Mouse (Mus musculus): ENCODE results near the gene Nipsnap3a. TPM values are rescaled to one million over a fixed set of nuclear protein-coding genes. Genes with fewer than 3 reads are reported as not detected.

The Nipsnap3a gene
- total RNA-seq (2014; rRNA removed) (not detected in 2 replicates), polyA plus RNA-seq (2012; rRNA removed) (not detected in 2 replicates)

DNA sequence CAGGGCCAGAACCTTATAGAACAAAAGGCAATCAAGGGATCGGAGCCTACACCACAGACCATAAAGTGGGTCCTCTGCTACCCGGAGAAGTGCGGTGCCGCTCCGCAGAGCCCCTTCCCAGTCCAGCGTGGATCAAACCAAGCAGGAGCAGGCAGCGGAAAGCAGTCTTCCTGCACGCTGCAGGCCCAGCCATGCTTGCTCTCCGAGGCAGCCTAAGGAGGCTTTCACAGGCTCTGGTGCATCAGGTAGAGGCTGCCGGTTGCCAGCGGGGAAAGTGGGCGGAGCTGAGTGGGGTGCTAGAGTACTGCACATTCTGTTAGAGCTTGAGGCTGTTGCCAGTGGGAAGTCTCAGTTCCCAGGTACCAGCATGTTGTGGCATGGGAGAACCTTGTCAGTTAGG lies at the start of gene Nipsnap3a:
Gene Nipsnap3a (plus strand): TSS at position 25 of the 400 bp plus-strand sequence.
- WGBS = 34% methylated on average over 12 of the region's 12 CpGs
- TF ChIP-seq CTCF (IDR thresholded peaks at IDR 0.05; ENCODE audit: low read depth, low read length) (no peak), POLR2A (IDR thresholded peaks at IDR 0.05; ENCODE audit: extremely low read depth, insufficient read depth, low read length) (no peak)
- Histone ChIP-seq H3K27me3 (ENCODE audit: control insufficient read depth, insufficient read depth, low read length) (no peaks in the 10 kb centered on the region), H3K4me1 (ENCODE audit: control insufficient read depth, insufficient read depth, low read length) (no peaks in the 10 kb centered on the region), H3K79me2 (ENCODE audit: control insufficient read depth, insufficient read depth, low read length) (no peaks in the 10 kb centered on the region), H3K9ac (ENCODE audit: low read depth, low read length) (no peak within 1 kb of the TSS), H3K27ac (replicated peaks; ENCODE audit: insufficient read depth, low read depth, low read length) (no peak within 1 kb of the TSS), H3K4me3 (ENCODE audit: insufficient read depth, low read depth, low read length) (no peak within 1 kb of the TSS), H3K36me3 (ENCODE audit: control insufficient read depth, insufficient read depth, low read length) (no peaks in the 10 kb centered on the region)
- DNase-seq (ENCODE audit: extremely low read depth, low read depth, low spot score) = no peak

DNA sequence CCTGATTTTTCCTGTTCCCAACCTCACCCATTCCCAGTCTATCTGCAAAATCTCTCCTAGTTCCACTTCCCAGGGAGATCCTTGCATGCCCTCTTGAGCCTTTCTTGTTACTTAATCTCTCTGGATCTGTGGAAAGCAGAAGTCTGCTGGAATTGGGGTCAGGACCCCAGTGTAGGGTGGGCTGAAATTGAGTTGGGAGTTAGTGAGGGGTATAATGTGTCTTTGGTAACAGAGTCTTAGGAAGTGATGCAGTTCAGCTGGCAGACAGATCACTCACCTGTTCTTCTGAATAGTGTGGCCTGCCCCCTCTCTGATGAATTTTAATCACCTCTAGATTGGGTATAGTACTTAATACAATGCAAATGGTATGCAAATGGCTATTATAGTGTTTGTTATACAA lies 42.4 kb upstream of the Nipsnap3a start:
- no peak overlapping the region for H3K4me3 ChIP-seq (ENCODE audit: insufficient read depth, low read depth, low read length)
- TF ChIP-seq CTCF (IDR thresholded peaks at IDR 0.05; ENCODE audit: low read depth, low read length) (no peak), POLR2A (IDR thresholded peaks at IDR 0.05; ENCODE audit: extremely low read depth, insufficient read depth, low read length) (no peak)

DNA sequence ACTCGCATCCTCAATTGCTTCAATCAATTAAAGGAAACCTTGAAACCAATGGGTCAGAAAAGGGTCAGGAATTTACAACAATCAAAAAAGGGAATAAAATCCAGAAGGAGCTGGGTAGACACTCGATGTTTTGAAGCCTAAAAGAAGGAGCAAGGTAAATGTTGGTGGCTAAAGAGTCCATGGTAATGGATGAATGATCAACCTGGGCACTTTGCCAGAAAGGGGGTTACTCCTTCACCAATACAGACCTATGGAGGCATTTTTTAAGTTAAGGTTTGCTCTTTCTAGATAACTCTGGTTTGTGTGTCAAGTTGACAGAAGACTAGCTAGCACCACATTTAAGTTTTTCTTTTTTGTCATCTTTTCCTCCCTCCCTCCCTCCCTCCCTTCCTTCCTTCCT lies 40.1 kb upstream of the Nipsnap3a start:
- DNase-seq (ENCODE audit: extremely low read depth, low read depth, low spot score) = no peak
- Histone ChIP-seq H3K27ac (replicated peaks; ENCODE audit: insufficient read depth, low read depth, low read length) (no peak overlapping the region), H3K36me3 (ENCODE audit: control insufficient read depth, insufficient read depth, low read length) (no peaks in the 10 kb centered on the region), H3K79me2 (ENCODE audit: control insufficient read depth, insufficient read depth, low read length) (no peaks in the 10 kb centered on the region), H3K9ac (ENCODE audit: low read depth, low read length) (no peak overlapping the region), H3K4me3 (ENCODE audit: insufficient read depth, low read depth, low read length) (no peak overlapping the region), H3K4me1 (ENCODE audit: control insufficient read depth, insufficient read depth, low read length) (no peaks in the 10 kb centered on the region), H3K27me3 (ENCODE audit: control insufficient read depth, insufficient read depth, low read length) (no peaks in the 10 kb centered on the region)
- TF ChIP-seq CTCF (IDR thresholded peaks at IDR 0.05; ENCODE audit: low read depth, low read length) (no peak), POLR2A (IDR thresholded peaks at IDR 0.05; ENCODE audit: extremely low read depth, insufficient read depth, low read length) (no peak)
- 83% methylated on average over 2 of the region's 2 CpGs for WGBS

More for the DNA sequence above, 42.4 kb upstream of the Nipsnap3a start:
- Histone ChIP-seq H3K79me2 (ENCODE audit: control insufficient read depth, insufficient read depth, low read length) (no peaks in the 10 kb centered on the region), H3K27me3 (ENCODE audit: control insufficient read depth, insufficient read depth, low read length) (no peaks in the 10 kb centered on the region), H3K36me3 (ENCODE audit: control insufficient read depth, insufficient read depth, low read length) (no peaks in the 10 kb centered on the region), H3K9ac (ENCODE audit: low read depth, low read length) (no peak overlapping the region), H3K27ac (replicated peaks; ENCODE audit: insufficient read depth, low read depth, low read length) (no peak overlapping the region), H3K4me1 (ENCODE audit: control insufficient read depth, insufficient read depth, low read length) (no peaks in the 10 kb centered on the region)
- DNase-seq (ENCODE audit: extremely low read depth, low read depth, low spot score) = no peak

DNA sequence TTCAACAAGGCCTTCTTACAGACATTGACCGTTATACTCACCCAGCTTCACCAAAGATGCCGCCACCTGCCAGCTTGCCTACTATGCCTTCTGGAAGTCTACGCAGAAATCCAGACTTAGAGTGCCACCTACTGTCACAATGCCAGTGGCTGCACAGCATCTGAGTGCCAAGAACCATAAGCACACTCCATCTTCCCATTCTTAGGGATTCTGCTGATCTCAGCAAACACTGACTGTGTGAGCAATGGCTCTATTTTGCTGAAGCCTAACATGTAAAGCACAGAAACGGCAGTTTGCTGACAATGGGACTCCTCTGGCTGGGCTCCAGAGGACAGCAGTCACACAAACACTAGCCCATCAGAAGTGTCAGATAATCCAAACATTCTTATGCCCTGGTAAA lies 30.4 kb upstream of the Nipsnap3a start:
- no peak overlapping the region for H3K4me3 ChIP-seq (ENCODE audit: insufficient read depth, low read depth, low read length)
- TF ChIP-seq POLR2A (IDR thresholded peaks at IDR 0.05; ENCODE audit: extremely low read depth, insufficient read depth, low read length) = no peak
- peak; percentile 44 for TF ChIP-seq CTCF (IDR thresholded peaks at IDR 0.05; ENCODE audit: low read depth, low read length)
- no peaks in the 10 kb centered on the region for H3K27me3 ChIP-seq (ENCODE audit: control insufficient read depth, insufficient read depth, low read length)
- H3K4me1 ChIP-seq (ENCODE audit: control insufficient read depth, insufficient read depth, low read length) = no peaks in the 10 kb centered on the region
- 36% methylated on average over 4 of the region's 4 CpGs for WGBS
- H3K27ac ChIP-seq (replicated peaks; ENCODE audit: insufficient read depth, low read depth, low read length) = no peak overlapping the region
- H3K9ac ChIP-seq (ENCODE audit: low read depth, low read length) = no peak overlapping the region
- no peaks in the 10 kb centered on the region for H3K36me3 ChIP-seq (ENCODE audit: control insufficient read depth, insufficient read depth, low read length)
- no peaks in the 10 kb centered on the region for H3K79me2 ChIP-seq (ENCODE audit: control insufficient read depth, insufficient read depth, low read length)
- DNase-seq (ENCODE audit: extremely low read depth, low read depth, low spot score) = peak; percentile 38

DNA sequence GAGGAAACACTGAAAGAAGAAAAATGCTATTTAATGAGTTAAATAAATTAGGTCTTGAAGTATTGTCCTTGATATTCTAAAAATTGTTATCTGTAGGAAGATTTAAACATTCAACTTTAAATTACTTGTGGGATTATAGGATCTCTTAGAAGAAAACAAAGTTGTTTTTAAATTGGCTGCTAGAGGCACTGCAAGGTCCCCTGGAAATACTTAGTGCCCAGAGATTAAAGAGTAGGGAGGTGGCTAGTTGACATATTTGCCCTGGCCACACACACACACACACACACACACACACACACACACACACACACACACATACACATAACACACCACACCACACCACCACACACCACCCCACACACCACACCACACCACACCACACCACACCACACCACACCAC lies 24.8 kb upstream of the Nipsnap3a start, which contains the start of gene Olfr270:
Gene Olfr270 (plus strand): TSS at position 301 of the 400 bp plus-strand sequence.
- no peak for DNase-seq (ENCODE audit: extremely low read depth, low read depth, low spot score)
- H3K27me3 ChIP-seq (ENCODE audit: control insufficient read depth, insufficient read depth, low read length) = no peaks in the 10 kb centered on the region
- TF ChIP-seq CTCF (IDR thresholded peaks at IDR 0.05; ENCODE audit: low read depth, low read length) (no peak), POLR2A (IDR thresholded peaks at IDR 0.05; ENCODE audit: extremely low read depth, insufficient read depth, low read length) (no peak)
- H3K4me1 ChIP-seq (ENCODE audit: control insufficient read depth, insufficient read depth, low read length) = no peaks in the 10 kb centered on the region
- no peaks in the 10 kb centered on the region for H3K79me2 ChIP-seq (ENCODE audit: control insufficient read depth, insufficient read depth, low read length)
- H3K9ac ChIP-seq (ENCODE audit: low read depth, low read length) = no peak within 1 kb of the TSS
- H3K4me3 ChIP-seq (ENCODE audit: insufficient read depth, low read depth, low read length) = no peak within 1 kb of the TSS
- no peak within 1 kb of the TSS for H3K27ac ChIP-seq (replicated peaks; ENCODE audit: insufficient read depth, low read depth, low read length)
- no peaks in the 10 kb centered on the region for H3K36me3 ChIP-seq (ENCODE audit: control insufficient read depth, insufficient read depth, low read length)

DNA sequence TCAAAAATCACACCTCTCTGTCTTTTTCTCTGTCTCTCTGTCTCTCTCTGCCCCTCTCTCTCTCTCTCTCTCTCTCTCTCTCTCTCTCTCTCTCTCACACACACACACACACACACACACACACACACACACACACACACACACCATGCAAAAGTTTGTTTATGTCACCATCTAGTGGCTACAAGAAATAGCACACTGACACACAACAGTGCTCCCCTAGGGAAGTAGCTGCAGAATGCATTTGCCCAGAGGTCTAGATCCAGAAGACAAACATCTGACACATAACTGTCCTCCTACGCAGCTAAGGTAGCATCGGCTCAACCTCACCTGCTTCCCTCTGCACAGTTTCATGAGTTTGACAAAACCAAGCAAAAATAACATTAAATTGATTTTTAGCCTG lies 3.9 kb upstream of the Nipsnap3a start:
- Histone ChIP-seq H3K36me3 (ENCODE audit: control insufficient read depth, insufficient read depth, low read length) (no peaks in the 10 kb centered on the region), H3K9ac (ENCODE audit: low read depth, low read length) (no peak overlapping the region), H3K27ac (replicated peaks; ENCODE audit: insufficient read depth, low read depth, low read length) (no peak overlapping the region), H3K4me1 (ENCODE audit: control insufficient read depth, insufficient read depth, low read length) (no peaks in the 10 kb centered on the region), H3K4me3 (ENCODE audit: insufficient read depth, low read depth, low read length) (no peak overlapping the region), H3K27me3 (ENCODE audit: control insufficient read depth, insufficient read depth, low read length) (no peaks in the 10 kb centered on the region; the same call in 1 of the 2 replicates), H3K79me2 (ENCODE audit: control insufficient read depth, insufficient read depth, low read length) (no peaks in the 10 kb centered on the region)
- TF ChIP-seq POLR2A (IDR thresholded peaks at IDR 0.05; ENCODE audit: extremely low read depth, insufficient read depth, low read length) (no peak), CTCF (IDR thresholded peaks at IDR 0.05; ENCODE audit: low read depth, low read length) (peak; percentile 12; the same call in 1 of the 2 replicates)
- DNase-seq (ENCODE audit: extremely low read depth, low read depth, low spot score) = peak; percentile 36
- 50% methylated on average over 2 of the region's 2 CpGs for WGBS

Data from liver, adult 2 months (tissue).